Mouse (Mus musculus): Measurements from ENCODE around the gene Mrpl34.

Gene Mrpl34

DNA sequence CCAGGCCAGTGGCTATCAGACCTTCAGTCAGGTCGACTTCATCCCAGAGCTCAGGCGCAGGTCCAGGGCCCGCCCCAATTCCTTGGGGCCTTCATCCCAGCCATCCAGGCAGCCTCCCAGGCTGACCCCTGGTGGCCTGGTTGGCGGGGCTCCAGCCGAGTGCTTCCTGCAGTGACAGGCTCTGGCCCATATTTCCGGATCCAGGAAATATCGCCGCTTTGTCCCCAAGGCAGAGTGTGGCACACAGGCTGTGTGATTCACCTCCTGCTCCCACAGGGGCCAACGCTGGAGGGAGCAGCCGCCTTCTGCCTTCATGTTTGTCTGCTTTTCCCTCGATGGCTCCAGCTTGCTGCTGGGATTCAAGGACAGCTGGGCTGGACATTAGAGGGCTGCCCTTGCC lies 31.7 kb downstream of the Mrpl34 start:
- no peak for DNase-seq (ENCODE audit: low read depth)

DNA sequence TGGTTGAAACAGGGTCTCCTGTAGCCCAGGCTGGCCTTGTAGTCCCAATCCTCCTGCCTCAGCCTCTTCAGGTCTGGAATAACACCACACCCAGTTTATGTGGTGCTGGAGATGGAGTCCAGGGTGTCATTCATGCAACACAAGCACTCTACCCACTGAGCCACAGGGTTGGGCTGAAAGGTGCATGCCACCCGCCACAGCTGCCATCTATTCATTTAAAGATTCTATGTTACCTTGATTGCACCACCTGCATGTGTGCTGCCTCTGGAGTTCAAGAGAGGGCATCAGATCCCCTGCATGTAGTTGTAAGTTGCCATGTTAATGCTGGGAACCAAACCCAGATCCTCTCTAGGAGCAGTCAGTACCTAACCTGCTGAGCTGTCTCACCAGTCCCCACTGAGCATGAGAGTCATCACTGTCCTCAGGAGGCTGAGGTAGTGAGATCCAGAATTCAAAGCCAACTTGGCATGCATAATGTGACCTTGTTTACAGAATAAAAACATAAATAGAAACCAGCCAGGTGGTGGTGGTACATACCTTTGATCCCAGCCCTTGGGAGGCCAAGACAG lies 32.4 kb downstream of the Mrpl34 start:
- DNase-seq (ENCODE audit: low read depth), result no peak

DNA sequence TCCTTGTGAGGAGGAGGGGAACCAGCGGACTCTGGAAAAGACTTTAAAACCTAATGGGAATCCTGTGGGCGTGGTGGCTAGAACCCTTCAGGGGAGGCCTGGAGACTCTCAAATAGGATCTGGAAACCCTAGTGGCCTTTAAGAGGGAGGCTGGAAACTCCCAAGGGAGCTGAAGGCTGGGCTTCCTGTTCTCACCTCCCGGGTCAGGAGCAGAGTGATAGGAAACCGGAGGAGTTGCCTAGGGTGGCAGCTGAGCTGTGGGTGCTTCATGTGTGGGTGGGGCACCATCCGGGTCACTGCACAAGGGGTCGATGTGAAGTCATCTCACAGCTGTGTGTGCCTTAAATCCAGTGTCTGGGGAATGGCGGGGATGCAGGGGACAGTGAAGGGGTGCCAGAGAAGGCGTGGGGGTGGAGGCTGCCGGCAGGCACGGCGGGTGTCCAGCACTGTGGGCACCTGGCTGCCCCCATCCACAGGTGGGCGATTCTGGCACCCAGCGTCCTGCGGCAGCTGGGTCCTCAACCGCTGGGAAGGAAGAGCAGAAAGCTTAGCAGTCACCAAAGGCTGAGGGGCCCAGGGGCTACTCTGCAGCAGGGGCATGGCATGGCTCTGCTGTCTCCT lies 33.2 kb downstream of the Mrpl34 start:
- DNase-seq (ENCODE audit: low read depth), result no peak

DNA sequence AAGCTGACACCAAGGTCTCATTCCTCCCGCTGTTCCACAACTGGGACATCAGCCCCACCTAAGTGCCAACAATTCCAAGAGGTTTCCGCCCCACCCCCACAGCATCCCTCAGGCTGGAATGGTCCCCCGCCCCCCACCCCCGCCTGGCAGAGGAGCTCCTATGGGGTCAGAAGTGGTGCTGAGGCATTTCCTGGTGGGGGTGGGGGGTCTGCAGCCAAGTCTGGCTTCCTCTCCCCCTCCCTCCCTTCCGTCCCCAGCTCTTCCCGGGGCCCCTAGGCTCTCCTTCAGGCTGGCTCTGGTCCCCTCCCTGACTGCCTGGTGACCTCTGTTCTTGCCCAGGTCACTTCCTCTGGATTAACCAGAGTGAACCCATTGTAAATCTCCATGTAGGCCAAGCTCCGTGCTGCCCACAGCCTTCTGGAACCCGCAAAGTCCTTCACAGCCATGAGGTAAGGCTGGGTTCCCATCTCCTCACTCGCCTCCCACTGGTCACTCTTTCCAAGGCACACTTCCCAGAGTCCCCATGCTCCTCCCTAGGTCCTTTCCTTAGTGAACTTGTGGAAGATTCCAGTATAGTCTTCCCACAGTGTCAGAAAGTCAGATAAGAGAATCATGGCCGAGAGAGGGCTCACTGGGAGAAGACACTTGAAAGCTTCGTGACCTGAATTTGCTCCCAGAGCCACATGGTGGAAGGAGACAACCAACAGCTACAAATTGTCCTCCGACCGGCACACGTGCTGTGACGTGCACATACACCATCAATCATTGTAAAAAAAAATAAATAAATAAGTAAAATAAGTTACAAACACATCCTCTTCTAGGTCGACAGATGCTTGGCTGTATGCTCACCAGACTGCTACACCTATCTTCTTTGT lies 34.3 kb downstream of the Mrpl34 start:
- DNase-seq (ENCODE audit: low read depth), result no peak

DNA sequence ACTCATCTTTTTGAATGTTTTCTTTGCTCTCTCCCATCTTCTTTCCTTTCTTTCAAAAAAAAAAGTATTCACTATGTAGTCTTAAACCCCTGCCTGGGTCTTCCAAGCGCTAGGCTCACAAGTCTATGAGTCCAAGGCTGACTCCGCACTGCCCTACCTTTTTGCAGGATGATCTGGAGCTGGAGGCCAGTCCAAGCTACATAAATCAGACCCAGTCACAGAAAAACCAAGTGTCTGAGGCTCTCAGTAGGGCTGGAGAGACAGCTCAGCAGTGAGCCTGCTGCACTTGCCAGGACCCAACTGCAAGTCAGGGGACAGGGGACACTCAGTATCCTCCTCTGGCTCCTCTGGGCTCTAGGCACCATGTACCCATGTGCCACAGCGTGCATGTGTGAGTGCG lies 39.6 kb downstream of the Mrpl34 start:
- DNase-seq (ENCODE audit: low read depth), result no peak

DNA sequence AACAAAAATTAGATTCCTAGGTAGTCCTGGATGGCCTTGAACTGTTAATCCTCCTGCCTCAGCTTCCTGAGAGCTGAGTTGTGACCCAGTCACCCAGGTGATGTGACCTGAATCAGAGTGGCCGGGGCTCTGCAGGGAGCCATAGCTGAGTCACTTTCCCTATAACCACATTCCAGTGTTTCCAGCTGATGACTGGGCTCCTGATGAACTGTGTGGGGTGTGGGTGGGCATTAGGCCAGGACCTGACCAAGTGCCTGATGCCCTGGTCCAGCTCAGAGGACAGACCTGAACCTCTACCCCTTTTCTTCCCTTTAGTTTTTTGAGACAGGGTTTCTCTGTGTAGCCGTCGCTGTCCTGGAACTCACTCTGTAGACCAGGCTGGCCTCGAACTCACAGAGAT lies 40.6 kb downstream of the Mrpl34 start:
- DNase-seq (ENCODE audit: low read depth), result no peak

DNA sequence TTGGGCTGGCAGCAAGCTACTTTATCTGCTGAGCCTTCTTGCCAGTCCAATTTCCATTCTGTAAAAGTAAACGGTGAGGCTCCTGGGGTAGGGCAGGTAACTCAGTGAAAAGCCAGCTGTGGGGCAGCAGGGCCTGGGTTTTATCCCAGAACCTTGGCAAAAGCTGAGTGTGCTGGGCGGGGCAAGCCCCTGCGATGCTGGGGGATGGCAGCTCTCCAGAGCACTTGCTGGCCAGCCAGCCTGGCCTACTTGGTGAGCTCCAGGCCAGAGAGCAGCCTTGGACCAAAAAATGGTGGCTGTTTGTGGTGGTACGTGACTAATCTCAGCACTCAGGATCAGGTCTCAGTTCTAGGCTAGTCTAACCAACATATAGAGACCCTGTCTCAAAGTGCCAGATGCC lies 41.2 kb downstream of the Mrpl34 start:
- DNase-seq (ENCODE audit: low read depth), result no peak

DNA sequence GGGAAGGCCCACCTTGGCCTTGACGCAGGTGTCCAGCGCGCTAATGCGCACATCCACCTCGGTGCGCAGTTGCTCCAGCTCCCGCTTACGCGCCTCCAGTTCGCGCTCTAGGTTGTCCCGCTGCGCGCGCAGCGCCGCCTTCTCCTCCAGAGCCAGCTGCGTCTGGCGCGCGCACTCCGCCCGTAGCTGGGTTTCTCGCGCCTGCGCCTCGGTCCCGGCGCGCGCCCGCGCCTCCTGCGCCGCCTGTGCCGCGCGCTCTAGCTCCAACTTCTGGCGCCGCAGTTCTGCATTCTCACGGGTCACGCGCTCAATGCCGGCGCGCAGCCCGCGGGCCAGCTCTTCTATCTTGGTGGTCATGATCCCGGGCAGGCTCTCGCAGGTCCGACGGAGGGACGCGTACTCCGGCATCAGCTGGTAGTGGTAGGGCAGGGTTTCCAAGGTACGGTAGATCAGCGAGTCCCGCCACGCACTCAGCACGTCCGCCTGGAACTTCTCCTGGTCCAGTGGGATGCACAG lies 42.9 kb downstream of the Mrpl34 start:
- no peak for DNase-seq (ENCODE audit: low read depth)

DNA sequence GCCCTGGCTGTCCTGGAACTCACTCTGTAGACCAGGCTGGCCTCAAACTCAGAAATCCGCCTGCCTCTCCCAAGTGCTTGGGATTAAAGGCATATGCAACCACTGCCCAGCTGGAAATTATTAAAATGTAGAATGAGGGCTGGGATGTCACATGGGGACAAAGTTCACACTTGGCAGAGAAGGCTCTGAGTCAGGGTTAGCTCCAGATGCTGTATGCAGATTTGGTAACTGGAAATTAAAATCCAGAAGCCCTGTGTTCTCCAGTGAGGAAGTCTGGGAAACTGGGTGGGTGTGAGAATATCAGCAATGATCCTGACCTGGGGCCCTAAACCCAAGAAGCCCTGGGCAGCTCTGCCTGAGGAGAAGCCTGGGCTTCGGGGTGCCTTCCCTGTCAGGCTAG lies 44.6 kb downstream of the Mrpl34 start:
- DNase-seq (ENCODE audit: low read depth), result no peak

DNA sequence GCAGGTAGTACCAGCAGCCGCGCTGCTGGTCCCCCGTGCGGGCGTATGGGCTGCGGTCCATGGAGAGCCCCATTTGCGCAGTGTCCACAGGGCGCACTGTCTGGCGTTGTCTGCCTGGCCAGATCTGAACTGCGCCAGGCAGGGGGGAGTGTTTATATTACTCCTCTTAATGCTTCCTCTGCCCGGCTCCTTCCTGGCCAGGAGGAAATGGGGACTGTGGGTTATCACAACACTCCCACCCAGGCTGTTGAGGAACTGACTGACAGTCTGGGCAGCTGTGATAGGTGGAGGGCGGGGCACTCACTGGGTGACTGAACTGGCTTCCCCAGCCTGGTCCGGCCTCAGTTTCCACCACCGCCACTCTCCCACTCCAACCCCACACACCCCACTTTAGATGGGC lies 46.9 kb downstream of the Mrpl34 start, which contains the start of gene Plvap:
Plvap (minus strand) TSS at position 109 of the 400 bp plus-strand sequence.
- DNase-seq (ENCODE audit: low read depth), result no peak

DNA sequence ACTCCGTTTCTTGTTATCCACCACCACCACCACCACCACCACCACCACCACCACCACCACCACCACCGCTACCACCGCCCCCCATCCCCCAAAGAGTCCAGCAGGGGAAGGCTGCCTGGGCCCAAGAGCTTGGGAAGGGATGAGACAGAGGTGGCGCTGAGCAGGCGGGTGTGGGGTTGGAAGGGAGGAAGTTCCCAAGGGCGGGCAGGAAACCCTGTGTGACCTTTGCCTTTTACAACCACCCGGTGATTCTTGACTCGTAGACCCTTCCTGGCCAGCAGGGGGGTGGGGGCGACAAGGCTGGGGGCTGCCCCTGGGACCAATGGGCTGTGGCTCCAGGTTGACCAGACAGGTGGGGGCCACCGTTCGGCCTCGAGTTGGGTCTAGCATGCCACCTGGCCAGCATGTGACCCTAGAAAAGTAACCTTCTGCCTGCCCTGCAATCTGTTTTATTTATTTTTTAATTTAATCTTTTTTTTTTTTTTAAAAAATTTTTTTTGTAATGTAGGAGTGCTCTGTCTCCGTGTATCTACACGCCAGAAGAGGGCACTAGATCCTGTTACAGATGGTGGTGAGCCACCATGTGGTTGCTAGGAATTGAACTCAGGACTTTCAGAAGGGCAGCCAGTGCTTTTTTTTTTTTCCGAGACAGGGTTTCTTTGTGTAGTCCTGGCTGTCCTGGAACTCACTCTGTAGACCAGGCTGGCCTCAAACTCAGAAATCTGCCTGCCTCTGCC lies 48.4 kb downstream of the Mrpl34 start:
- DNase-seq (ENCODE audit: low read depth), result no peak

DNA sequence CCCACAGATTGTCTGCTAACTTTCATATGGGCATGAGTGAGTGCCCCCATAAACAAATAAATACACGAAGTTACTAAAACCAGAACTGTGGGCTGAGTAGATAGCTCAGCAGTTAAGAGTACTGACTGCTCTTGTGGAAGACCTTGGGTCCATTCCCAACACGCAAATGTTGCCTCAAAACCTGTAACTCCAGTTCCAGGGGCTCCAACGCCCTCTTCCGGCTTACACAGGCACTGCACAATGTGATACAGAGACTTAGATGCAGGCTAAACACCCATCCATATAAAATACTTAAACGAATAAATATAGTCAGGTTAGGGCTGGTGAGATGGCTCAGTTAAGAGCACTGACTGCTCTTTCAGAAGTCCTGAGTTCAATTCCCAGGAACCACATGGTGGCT lies 50.3 kb downstream of the Mrpl34 start:
- DNase-seq (ENCODE audit: low read depth), result no peak

Measured in naive thymus-derived CD4-positive, alpha-beta T cell, adult 2 months (primary cell).